Mouse (Mus musculus): ENCODE data around the gene Synj2. TPM values are rescaled to one million over a fixed set of nuclear protein-coding genes. Genes with fewer than 3 reads are reported as not detected.

The Synj2 gene
- total and polyA plus RNA-seq, 2 experiments from 2014 or later = 4.8 to 15.9 TPM

GRCm38 (mm10) chr17:6007101-6007780 is 66.2 kb downstream of the Synj2 start:
- no peak for ATAC-seq (ENCODE audit: insufficient read depth, low read depth)
- no peak overlapping the region for H3K9ac ChIP-seq (replicated peaks; ENCODE audit: low read depth, low read length)
- no peak for DNase-seq (ENCODE audit: low spot score)
- 81% methylated on average over 5 of the region's 5 CpGs for WGBS
- peaks cover 35% of the 10 kb centered on the region for H3K36me3 ChIP-seq (replicated peaks; ENCODE audit: control insufficient read depth, insufficient read depth, low read length)
- H3K4me3 ChIP-seq (ENCODE audit: low read depth, low read length) = no peak overlapping the region
- TF ChIP-seq EP300 (IDR thresholded peaks at IDR 0.05; ENCODE audit: low read depth) (no peak), CTCF (IDR thresholded peaks at IDR 0.05; ENCODE audit: low read depth) (no peak)
- no peaks in the 10 kb centered on the region for H3K27me3 ChIP-seq (ENCODE audit: control insufficient read depth, insufficient read depth, low read length)
- H3K4me2 ChIP-seq (ENCODE audit: low read depth, low read length) = no peak overlapping the region
- H3K27ac ChIP-seq (ENCODE audit: low read depth) = peak overlapping the region; percentile 27; the same call in 1 of the 2 replicates
- no peaks in the 10 kb centered on the region for H3K9me3 ChIP-seq (replicated peaks; ENCODE audit: control insufficient read depth, low read length)
- H3K4me1 ChIP-seq (ENCODE audit: control insufficient read depth, insufficient read depth) = peaks cover 39% of the 10 kb centered on the region

- TF ChIP-seq CTCF (IDR thresholded peaks at IDR 0.05; ENCODE audit: low read depth) (no peak), EP300 (IDR thresholded peaks at IDR 0.05; ENCODE audit: low read depth) (no peak)
- no peaks in the 10 kb centered on the region for H3K9me3 ChIP-seq (replicated peaks; ENCODE audit: control insufficient read depth, low read length)
- no peak overlapping the region for H3K4me3 ChIP-seq (ENCODE audit: low read depth, low read length)
- H3K36me3 ChIP-seq (replicated peaks; ENCODE audit: control insufficient read depth, insufficient read depth, low read length) = peaks cover 35% of the 10 kb centered on the region
- H3K27ac ChIP-seq (ENCODE audit: low read depth) = peak overlapping the region; percentile 27; the same call in 1 of the 2 replicates
- no peak overlapping the region for H3K4me2 ChIP-seq (ENCODE audit: low read depth, low read length)
- ATAC-seq (ENCODE audit: insufficient read depth, low read depth) (no peak), DNase-seq (ENCODE audit: low spot score) (no peak)
- no peak overlapping the region for H3K9ac ChIP-seq (replicated peaks; ENCODE audit: low read depth, low read length)
- H3K4me1 ChIP-seq (ENCODE audit: control insufficient read depth, insufficient read depth) = peaks cover 33% of the 10 kb centered on the region
- no peaks in the 10 kb centered on the region for H3K27me3 ChIP-seq (ENCODE audit: control insufficient read depth, insufficient read depth, low read length)
- 74% methylated on average over 9 of the region's 9 CpGs for WGBS
Measured at GRCm38 (mm10) chr17:6007902-6008301, 66.8 kb downstream of the Synj2 start.

- TF ChIP-seq EP300 (IDR thresholded peaks at IDR 0.05; ENCODE audit: low read depth) = no peak
- Histone ChIP-seq H3K27me3 (ENCODE audit: control insufficient read depth, insufficient read depth, low read length) (no peaks in the 10 kb centered on the region), H3K4me3 (ENCODE audit: low read depth, low read length) (no peak overlapping the region), H3K4me2 (ENCODE audit: low read depth, low read length) (no peak overlapping the region), H3K4me1 (ENCODE audit: control insufficient read depth, insufficient read depth) (peaks cover 37% of the 10 kb centered on the region), H3K9me3 (replicated peaks; ENCODE audit: control insufficient read depth, low read length) (no peaks in the 10 kb centered on the region), H3K27ac (ENCODE audit: low read depth) (peak overlapping the region; percentile 43; the same call in 1 of the 2 replicates), H3K9ac (replicated peaks; ENCODE audit: low read depth, low read length) (no peak overlapping the region), H3K36me3 (replicated peaks; ENCODE audit: control insufficient read depth, insufficient read depth, low read length) (peaks cover 29% of the 10 kb centered on the region)
- ATAC-seq (ENCODE audit: insufficient read depth, low read depth) = no peak
- WGBS = 49% methylated on average over 11 of the region's 11 CpGs
- no peak for DNase-seq (ENCODE audit: low spot score)
Measured at GRCm38 (mm10) chr17:6008590-6008989, 67.5 kb downstream of the Synj2 start.

GRCm38 (mm10) chr17:6009606-6010005 is 68.5 kb downstream of the Synj2 start:
- no peaks in the 10 kb centered on the region for H3K9me3 ChIP-seq (replicated peaks; ENCODE audit: control insufficient read depth, low read length)
- H3K4me3 ChIP-seq (ENCODE audit: low read depth, low read length) = no peak overlapping the region
- H3K9ac ChIP-seq (replicated peaks; ENCODE audit: low read depth, low read length) = no peak overlapping the region
- no peak for DNase-seq (ENCODE audit: low spot score)
- H3K27ac ChIP-seq (ENCODE audit: low read depth) = 0 out of 2 replicates have a peak overlapping the region, but pooled peaks have one; percentile 11
- H3K4me1 ChIP-seq (ENCODE audit: control insufficient read depth, insufficient read depth) = peaks cover 40% of the 10 kb centered on the region
- H3K4me2 ChIP-seq (ENCODE audit: low read depth, low read length) = no peak overlapping the region
- H3K27me3 ChIP-seq (ENCODE audit: control insufficient read depth, insufficient read depth, low read length) = no peaks in the 10 kb centered on the region
- peaks cover 29% of the 10 kb centered on the region for H3K36me3 ChIP-seq (replicated peaks; ENCODE audit: control insufficient read depth, insufficient read depth, low read length)
- TF ChIP-seq CTCF (IDR thresholded peaks at IDR 0.05; ENCODE audit: low read depth) (no peak), EP300 (IDR thresholded peaks at IDR 0.05; ENCODE audit: low read depth) (no peak)
- 88% methylated on average over 4 of the region's 4 CpGs for whole genome bisulfite sequencing
- no peak for ATAC-seq (ENCODE audit: insufficient read depth, low read depth)

GRCm38 (mm10) chr17:6013079-6013478 is 72.0 kb downstream of the Synj2 start:
- Histone ChIP-seq H3K4me2 (ENCODE audit: low read depth, low read length) (no peak overlapping the region), H3K9me3 (replicated peaks; ENCODE audit: control insufficient read depth, low read length) (no peaks in the 10 kb centered on the region), H3K4me1 (ENCODE audit: control insufficient read depth, insufficient read depth) (peaks cover 15% of the 10 kb centered on the region; the same call in 1 of the 2 replicates), H3K4me3 (ENCODE audit: low read depth, low read length) (no peak overlapping the region), H3K9ac (replicated peaks; ENCODE audit: low read depth, low read length) (no peak overlapping the region), H3K36me3 (replicated peaks; ENCODE audit: control insufficient read depth, insufficient read depth, low read length) (peaks cover 29% of the 10 kb centered on the region), H3K27ac (ENCODE audit: low read depth) (0 out of 2 replicates have a peak overlapping the region, but pooled peaks have one; percentile 8), H3K27me3 (ENCODE audit: control insufficient read depth, insufficient read depth, low read length) (no peaks in the 10 kb centered on the region)
- WGBS = 72% methylated on average over 4 of the region's 4 CpGs
- no peak for DNase-seq (ENCODE audit: low spot score)
- no peak for TF ChIP-seq EP300 (IDR thresholded peaks at IDR 0.05; ENCODE audit: low read depth)
- TF ChIP-seq CTCF (IDR thresholded peaks at IDR 0.05; ENCODE audit: low read depth) = no peak
- ATAC-seq (ENCODE audit: insufficient read depth, low read depth) = no peak

- peaks cover 11% of the 10 kb centered on the region for H3K36me3 ChIP-seq (replicated peaks; ENCODE audit: control insufficient read depth, insufficient read depth, low read length)
- no peak overlapping the region for H3K4me2 ChIP-seq (ENCODE audit: low read depth, low read length)
- ATAC-seq (ENCODE audit: insufficient read depth, low read depth) = no peak
- H3K4me3 ChIP-seq (ENCODE audit: low read depth, low read length) = no peak overlapping the region
- no peak overlapping the region for H3K9ac ChIP-seq (replicated peaks; ENCODE audit: low read depth, low read length)
- no peaks in the 10 kb centered on the region for H3K9me3 ChIP-seq (replicated peaks; ENCODE audit: control insufficient read depth, low read length)
- WGBS = 90% methylated on average over 4 of the region's 4 CpGs
- no peak for TF ChIP-seq EP300 (IDR thresholded peaks at IDR 0.05; ENCODE audit: low read depth)
- no peak for TF ChIP-seq CTCF (IDR thresholded peaks at IDR 0.05; ENCODE audit: low read depth)
- no peak for DNase-seq (ENCODE audit: low spot score)
- H3K4me1 ChIP-seq (ENCODE audit: control insufficient read depth, insufficient read depth) = peaks cover 12% of the 10 kb centered on the region; the same call in 1 of the 2 replicates
- no peaks in the 10 kb centered on the region for H3K27me3 ChIP-seq (ENCODE audit: control insufficient read depth, insufficient read depth, low read length)
- no peak overlapping the region for H3K27ac ChIP-seq (ENCODE audit: low read depth)
Measured at GRCm38 (mm10) chr17:6014985-6015384, 73.9 kb downstream of the Synj2 start.
